Mouse (Mus musculus) monocyte, adult 2 months (primary cell): ENCODE data around the gene Rbm47.
A peak's percentile ranks its signal among the peaks of the same experiment; 100 is the strongest.

Experiments used
- DNase-seq, 2 experiments: peaks; one replicate each; pipeline ENCODE4 v3.0.0; 2022; ENCODE audit warnings: low spot score in 2 of 2, low read depth in 1 of 2

Rbm47 gene

GRCm38 (mm10) chr5:66165748-66166147, 7.2 kb downstream of the Rbm47 start:
- peak in 1 of 2 experiments; percentile 7 for DNase-seq

- no peak for DNase-seq
Measured at GRCm38 (mm10) chr5:66156431-66156962, 16.4 kb downstream of the Rbm47 start.

GRCm38 (mm10) chr5:66154616-66155015, 18.3 kb downstream of the Rbm47 start:
- no peak for DNase-seq

GRCm38 (mm10) chr5:66153486-66153885, 19.4 kb downstream of the Rbm47 start:
- DNase-seq = no peak

- peak; percentile 21 to 49 for DNase-seq
Measured at GRCm38 (mm10) chr5:66151301-66152188, 21.4 kb downstream of the Rbm47 start.

GRCm38 (mm10) chr5:66150706-66151300, 22.1 kb downstream of the Rbm47 start:
- peak in 1 of 2 experiments; percentile 18 for DNase-seq

- no peak for DNase-seq
Measured at GRCm38 (mm10) chr5:66150106-66150705, 22.7 kb downstream of the Rbm47 start.

GRCm38 (mm10) chr5:66149571-66149970, 23.3 kb downstream of the Rbm47 start:
- no peak for DNase-seq

GRCm38 (mm10) chr5:66149111-66149510, 23.8 kb downstream of the Rbm47 start:
- DNase-seq = no peak

- peak in 1 of 2 experiments; percentile 30 for DNase-seq
Measured at GRCm38 (mm10) chr5:66147313-66147712, 25.6 kb downstream of the Rbm47 start.

GRCm38 (mm10) chr5:66145583-66145982, 27.3 kb downstream of the Rbm47 start:
- no peak for DNase-seq

GRCm38 (mm10) chr5:66143093-66144032, 29.6 kb downstream of the Rbm47 start:
- DNase-seq = no peak

GRCm38 (mm10) chr5:66141474-66141873, 31.4 kb downstream of the Rbm47 start:
- DNase-seq = no peak

GRCm38 (mm10) chr5:66139634-66140295, 33.2 kb downstream of the Rbm47 start:
- no peak for DNase-seq

- DNase-seq = no peak
Measured at GRCm38 (mm10) chr5:66139171-66139570, 33.7 kb downstream of the Rbm47 start.

- peak; percentile 61 to 68 for DNase-seq
Measured at GRCm38 (mm10) chr5:66138597-66138996, 34.3 kb downstream of the Rbm47 start.

GRCm38 (mm10) chr5:66137250-66137649, 35.7 kb downstream of the Rbm47 start:
- DNase-seq = no peak

GRCm38 (mm10) chr5:66135853-66136210, 37.1 kb downstream of the Rbm47 start:
- DNase-seq = no peak

GRCm38 (mm10) chr5:66135161-66135852, 37.6 kb downstream of the Rbm47 start:
- DNase-seq = no peak

- DNase-seq = no peak
Measured at GRCm38 (mm10) chr5:66134578-66134977, 38.3 kb downstream of the Rbm47 start.
